ENCODE assay signal across 22 mouse cellular contexts in the genomic region with DNA sequence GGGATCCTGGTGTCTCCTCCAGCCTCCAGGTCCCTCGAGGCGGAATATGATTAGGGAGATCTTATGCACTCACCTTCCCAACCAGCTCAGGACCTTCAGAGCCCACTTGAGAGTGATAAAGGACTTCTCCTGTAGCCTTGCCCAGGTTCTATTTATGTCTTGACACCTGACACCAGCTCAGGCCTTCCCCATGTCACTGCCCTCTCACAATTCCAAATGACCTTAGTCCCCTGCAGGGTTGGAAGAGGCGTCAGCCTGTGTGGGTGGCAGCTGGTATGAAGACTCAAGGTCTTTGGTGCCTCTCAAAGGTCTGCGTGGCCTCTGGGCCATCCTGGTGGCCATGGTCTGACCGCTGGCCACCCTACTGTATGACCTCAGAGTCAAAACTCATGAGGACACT.
DNase-seq lines count a peak whose midpoint lies in the region; ATAC-seq and TF ChIP-seq lines count a peak whose summit lies in the region.
"Had no signal": no experiment of that assay in that cellular context is flagged by ENCODE, and none has a peak within 500 bp of the region (broad histone marks: within the 10 kb centered on the region; RNA-seq: fewer than 3 reads in every experiment).

No protein-coding gene starts in this region.

- H3K36me3 ChIP-seq in heart, embryonic 11.5 days (ENCODE audit: control insufficient read depth, insufficient read depth, low read length): no peaks in the 10 kb centered on the region
- H3K36me3 ChIP-seq in lung, embryonic 15.5 days: no peaks in the 10 kb centered on the region
- H3K36me3 ChIP-seq in lung, postnatal 0 days (ENCODE audit: insufficient read depth, low read length): no peaks in the 10 kb centered on the region
- H3K36me3 ChIP-seq: embryonic facial prominence, embryonic 15.5 days; forebrain, embryonic 10.5 days; hindbrain, embryonic 12.5 days had no signal

- peak; percentile 31 for DNase-seq in gastrocnemius, postnatal 25 days
- DNase-seq in gastrocnemius, postnatal 4 days (ENCODE audit: low spot score in 2 of 2): no peak
- DNase-seq in heart, postnatal 10 days: peak; percentile 31 to 37
- DNase-seq in lung, postnatal 0 days (ENCODE audit: low spot score): no peak
- DNase-seq: adrenal gland, adult 8-10 months; cerebellum, adult 11 months; cerebellum, adult 8-10 months; cerebellum, postnatal 14 days; embryo, embryonic 11 days; gastrocnemius, postnatal 14 days; heart, postnatal 4 days had no signal

- H3K4me1 ChIP-seq in heart, embryonic 11.5 days (ENCODE audit: control insufficient read depth, insufficient read depth, low read length): peaks cover 12% of the 10 kb centered on the region
- no peaks in the 10 kb centered on the region for H3K4me1 ChIP-seq in lung, embryonic 15.5 days
- H3K4me1 ChIP-seq in lung, postnatal 0 days (ENCODE audit: insufficient read depth, low read depth, low read length): no peaks in the 10 kb centered on the region
- H3K4me1 ChIP-seq: embryonic facial prominence, embryonic 15.5 days; forebrain, embryonic 10.5 days; hindbrain, embryonic 12.5 days had no signal

- no peak overlapping the region for H3K4me3 ChIP-seq in heart, embryonic 11.5 days (ENCODE audit: low read depth, low read length)
- no peak overlapping the region for H3K4me3 ChIP-seq in lung, embryonic 15.5 days
- no peak overlapping the region for H3K4me3 ChIP-seq in lung, postnatal 0 days (ENCODE audit: low read depth, low read length)
- H3K4me3 ChIP-seq: embryonic facial prominence, embryonic 15.5 days; erythroblast, embryonic 14.5 days; forebrain, embryonic 10.5 days; heart, adult 2 months; hindbrain, embryonic 12.5 days had no signal

- TF ChIP-seq EP300 in lung, postnatal 0 days (IDR thresholded peaks at IDR 0.05): no peak

- no peaks in the 10 kb centered on the region for H3K27me3 ChIP-seq in heart, embryonic 11.5 days (ENCODE audit: control insufficient read depth, insufficient read depth, low read length)
- H3K27me3 ChIP-seq in lung, embryonic 15.5 days: no peaks in the 10 kb centered on the region
- no peaks in the 10 kb centered on the region for H3K27me3 ChIP-seq in lung, postnatal 0 days (replicated peaks; ENCODE audit: insufficient read depth, low read length)
- H3K27me3 ChIP-seq: embryonic facial prominence, embryonic 15.5 days; hindbrain, embryonic 12.5 days had no signal

- no peaks in the 10 kb centered on the region; the same call in 1 of the 2 replicates for H3K9me3 ChIP-seq in heart, embryonic 11.5 days (replicated peaks; ENCODE audit: control insufficient read depth, low read length)
- no peaks in the 10 kb centered on the region for H3K9me3 ChIP-seq in lung, embryonic 15.5 days
- no peaks in the 10 kb centered on the region for H3K9me3 ChIP-seq in lung, postnatal 0 days (ENCODE audit: low read length)
- H3K9me3 ChIP-seq: embryonic facial prominence, embryonic 15.5 days had no signal

- H3K4me2 ChIP-seq in heart, embryonic 11.5 days: no peak overlapping the region
- H3K4me2 ChIP-seq in lung, embryonic 15.5 days: no peak overlapping the region
- no peak overlapping the region for H3K4me2 ChIP-seq in lung, postnatal 0 days (replicated peaks; ENCODE audit: low read depth, low read length)
- H3K4me2 ChIP-seq: embryonic facial prominence, embryonic 15.5 days; hindbrain, embryonic 12.5 days had no signal

- H3K27ac ChIP-seq in heart, embryonic 11.5 days (ENCODE audit: low read depth, low read length): no peak overlapping the region
- no peak overlapping the region for H3K27ac ChIP-seq in lung, embryonic 15.5 days
- no peak overlapping the region for H3K27ac ChIP-seq in lung, postnatal 0 days (ENCODE audit: low read length)
- H3K27ac ChIP-seq: embryonic facial prominence, embryonic 15.5 days; forebrain, embryonic 10.5 days; heart, adult 2 months; hindbrain, embryonic 12.5 days had no signal

- WGBS in heart, embryonic 11.5 days (ENCODE audit: insufficient replicate concordance): 56% methylated on average over 5 of the region's 5 CpGs
- WGBS in lung, embryonic 15.5 days: 69% methylated on average over 5 of the region's 5 CpGs
- WGBS in lung, postnatal 0 days: 73% methylated on average over 5 of the region's 5 CpGs

- ATAC-seq in heart, embryonic 11.5 days (replicated peaks; ENCODE audit: insufficient number of reproducible peaks, low FRiP score, low TSS enrichment): no peak
- ATAC-seq in lung, embryonic 15.5 days (ENCODE audit: borderline replicate concordance, extremely low read depth, low FRiP score, low TSS enrichment): peak; percentile 31; the same call in 1 of the 2 replicates
- ATAC-seq in lung, postnatal 0 days: no peak
- ATAC-seq: forebrain, embryonic 14.5 days; hindbrain, embryonic 16.5 days; inflammation-experienced regulatory T-cells, adult 6 months; intestine, postnatal 0 days had no signal

- intact Hi-C loops in heart, postnatal 10 days (cut with DNase I): no loop called here

- no peak for TF ChIP-seq CTCF in lung, postnatal 0 days (IDR thresholded peaks at IDR 0.05)

- H3K9ac ChIP-seq in heart, embryonic 11.5 days (ENCODE audit: low read depth, low read length): no peak overlapping the region
- no peak overlapping the region for H3K9ac ChIP-seq in lung, embryonic 15.5 days
- no peak overlapping the region for H3K9ac ChIP-seq in lung, postnatal 0 days (replicated peaks; ENCODE audit: low read depth)
- H3K9ac ChIP-seq: embryonic facial prominence, embryonic 15.5 days; hindbrain, embryonic 12.5 days had no signal

Comparison
In these comparisons a context has a peak if more than half of its experiments do, and no peak if none do; other contexts are left out.
1. DNase-seq: peak in gastrocnemius, postnatal 25 days (single experiment) and heart, postnatal 10 days (2 of 2); none in gastrocnemius, postnatal 4 days (0 of 2) and lung, postnatal 0 days (single experiment).